Mouse (Mus musculus) embryonic fibroblast, embryonic 13.5 days (primary cell): Measurements from ENCODE around the gene Iffo1. TPM values are rescaled to one million over a fixed set of nuclear protein-coding genes. Genes with fewer than 3 reads are reported as not detected.

Source experiments
- H3K27ac ChIP-seq: 2 replicates; pipeline ENCODE4 v1.5.1; 2012; ENCODE audit warnings: low read length, control low read depth, inconsistent platforms; ENCODE audit not compliant: insufficient read depth
- H3K4me1 ChIP-seq: 2 replicates; pipeline ENCODE4 v1.6.1; 2011; ENCODE audit warnings: low read length; ENCODE audit not compliant: control insufficient read depth, insufficient read depth
- H3K4me3 ChIP-seq: 2 replicates; pipeline ENCODE4 v1.5.1; 2011; ENCODE audit warnings: mild to moderate bottlenecking, control low read depth, low read length; ENCODE audit not compliant: insufficient read depth
- CTCF ChIP-seq: IDR thresholded peaks from 2 replicates; pipeline ENCODE4 v1.5.1; 2011; ENCODE audit warnings: mild to moderate bottlenecking, control low read depth, low read length, moderate library complexity, borderline replicate concordance; ENCODE audit not compliant: insufficient read depth
- POLR2A ChIP-seq: IDR thresholded peaks from 2 replicates; pipeline ENCODE4 v1.6.1; 2011; ENCODE audit warnings: low read depth, mild to moderate bottlenecking, control low read depth, low read length, moderate library complexity
- polyA plus RNA-seq: library from polyadenylated mRNA; stranded (reverse); fragments of >200 nt; gene quantifications from 2 replicates; pipeline ENCODE4 v1.2.4, GENCODE M21; 2011; ENCODE audit warnings: low read depth; ENCODE audit not compliant: missing spikeins, insufficient read length

Gene Iffo1
- polyA plus RNA-seq, result 10.4 and 12.0 TPM in 2 replicates

DNA sequence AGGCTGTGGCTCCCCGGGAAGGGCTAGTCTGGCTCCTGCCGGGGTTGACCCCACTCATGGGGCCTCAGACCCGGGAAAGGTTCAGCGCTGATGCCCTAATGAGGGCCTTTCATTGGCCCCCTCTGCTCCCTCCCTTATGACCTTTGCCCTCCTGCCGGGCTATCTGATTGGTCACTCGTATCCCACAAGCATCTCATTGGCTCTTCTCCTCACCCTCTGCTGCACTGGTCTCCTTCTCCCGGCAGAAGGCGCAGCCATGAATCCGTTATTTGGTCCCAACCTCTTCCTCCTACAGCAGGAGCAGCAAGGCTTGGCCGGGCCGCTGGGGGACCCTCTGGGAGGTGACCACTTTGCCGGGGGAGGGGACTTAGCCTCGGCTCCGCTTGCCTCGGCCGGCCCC lies at the start of gene Iffo1:
Gene Iffo1, plus strand, starts transcription at position 241 of the 400 bp plus-strand sequence.
- H3K4me1 ChIP-seq, result peaks cover 5% of the 10 kb centered on the region; the same call in 1 of the 2 replicates
- H3K4me3 ChIP-seq, result peak within 1 kb of the TSS; percentile 57
- peak within 1 kb of the TSS; percentile 36 for H3K27ac ChIP-seq
- TF ChIP-seq POLR2A, result peak; percentile 83
- TF ChIP-seq CTCF, result peak; percentile 23; the same call in 1 of the 2 replicates

DNA sequence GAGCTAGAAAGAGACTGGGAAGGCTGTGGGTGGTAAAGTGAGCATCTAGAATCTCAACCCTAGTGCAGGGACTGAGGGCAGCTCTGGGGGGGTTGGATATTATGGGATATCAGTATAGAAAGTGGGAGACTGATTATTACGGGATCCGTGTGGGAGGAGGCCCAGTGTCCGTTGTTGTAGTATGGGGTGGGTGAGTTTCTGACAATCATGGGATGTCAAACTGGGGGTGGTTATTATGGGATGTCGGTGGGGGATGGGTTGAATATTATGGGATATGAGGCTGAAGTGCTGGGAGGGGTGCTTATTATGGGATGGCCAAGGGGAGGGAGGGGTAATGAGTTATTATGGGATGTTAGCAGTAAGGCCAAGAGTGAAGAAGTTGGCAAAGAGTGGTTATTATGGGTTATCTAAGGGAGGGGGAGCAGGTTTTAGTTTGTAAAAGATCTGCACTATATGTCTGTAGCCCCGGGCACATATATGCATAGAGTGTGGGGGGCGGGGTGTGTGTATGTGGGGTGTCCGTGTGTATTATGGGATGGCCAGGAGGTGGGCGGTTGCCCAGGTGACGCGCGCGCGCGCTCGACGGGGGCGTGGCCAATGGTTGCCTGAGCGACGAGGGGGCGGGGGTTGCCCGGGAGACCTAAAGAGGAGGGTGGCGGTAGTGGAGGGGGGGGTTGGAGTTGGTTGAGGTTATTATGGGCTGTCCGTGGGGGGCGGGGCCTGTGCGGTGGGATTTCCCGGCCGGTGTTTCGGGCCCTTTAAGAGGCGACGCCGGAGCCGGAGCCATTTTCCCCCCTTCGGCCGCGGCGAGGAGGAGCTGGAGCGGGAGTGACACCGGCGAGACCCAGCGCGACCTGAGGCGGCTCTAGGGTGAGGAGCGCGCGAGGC lies 49.4 kb upstream of the Iffo1 start, which contains the start of gene Chd4:
Gene Chd4, plus strand, starts transcription at position 591 of the 888 bp plus-strand sequence.
- peak; percentile 92 for TF ChIP-seq POLR2A
- no peak for TF ChIP-seq CTCF
- peaks cover 12% of the 10 kb centered on the region for H3K4me1 ChIP-seq
- H3K27ac ChIP-seq, result peak within 1 kb of the TSS; percentile 86
- H3K4me3 ChIP-seq, result peak within 1 kb of the TSS; percentile 99

DNA sequence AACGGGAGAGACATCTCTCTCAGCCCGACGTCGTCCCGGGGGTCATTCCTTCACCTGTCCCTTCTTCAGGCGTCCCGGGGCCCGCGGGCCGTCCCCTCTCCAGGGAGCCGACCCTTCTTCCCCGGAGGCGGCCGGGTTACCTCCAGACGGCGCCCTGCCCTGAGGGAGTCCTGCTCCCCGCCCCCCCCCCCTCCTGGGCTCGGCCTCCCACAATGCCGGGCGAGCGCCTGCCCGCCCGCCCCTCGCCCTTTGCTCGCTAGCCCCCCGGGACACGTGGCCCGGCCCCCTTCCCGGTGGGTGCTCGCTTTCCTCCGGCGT lies 48.8 kb upstream of the Iffo1 start:
- TF ChIP-seq POLR2A (no peak), CTCF (no peak)
- Histone ChIP-seq H3K27ac (peak overlapping the region; percentile 86), H3K4me1 (peaks cover 12% of the 10 kb centered on the region), H3K4me3 (peak overlapping the region; percentile 99)

DNA sequence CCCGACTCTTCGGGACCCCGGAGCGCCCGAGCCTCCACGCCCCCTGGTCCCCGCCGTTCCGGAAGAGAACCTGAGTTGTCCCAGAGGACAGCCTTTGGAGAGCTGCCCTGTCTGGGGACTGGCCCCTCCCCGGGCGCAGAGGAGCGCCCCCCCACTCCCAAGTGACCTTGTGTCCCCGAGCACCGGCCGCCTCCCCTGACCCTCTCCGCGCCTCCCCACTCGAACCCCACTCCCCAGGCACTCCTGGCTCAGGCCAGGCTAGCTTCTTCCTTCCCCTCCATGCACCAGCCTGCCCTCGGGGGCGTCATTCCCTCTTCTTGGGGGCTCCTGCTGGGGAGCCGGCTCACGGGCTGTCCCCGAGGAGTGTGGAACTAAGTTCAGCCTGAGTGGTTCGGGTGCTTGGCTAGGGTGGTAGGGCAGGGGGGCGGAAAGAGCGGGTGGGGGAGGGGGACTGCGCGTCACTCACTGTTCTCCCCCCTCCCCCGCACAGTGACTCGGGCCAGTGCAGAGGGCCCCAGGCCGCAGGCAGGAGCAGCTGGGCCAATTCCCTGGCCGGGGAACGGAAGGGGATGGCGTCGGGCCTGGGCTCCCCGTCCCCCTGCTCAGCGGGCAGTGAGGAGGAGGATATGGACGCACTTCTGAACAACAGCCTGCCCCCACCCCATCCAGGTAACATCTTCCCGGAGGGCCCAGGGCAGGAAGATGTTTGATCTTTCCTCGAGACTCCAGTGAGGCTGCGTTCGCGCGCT lies 48.3 kb upstream of the Iffo1 start:
- peaks cover 12% of the 10 kb centered on the region for H3K4me1 ChIP-seq
- TF ChIP-seq POLR2A, result peak; percentile 46; the same call in 1 of the 2 replicates
- TF ChIP-seq CTCF, result no peak
- peak overlapping the region; percentile 99 for H3K4me3 ChIP-seq
- no peak overlapping the region for H3K27ac ChIP-seq

DNA sequence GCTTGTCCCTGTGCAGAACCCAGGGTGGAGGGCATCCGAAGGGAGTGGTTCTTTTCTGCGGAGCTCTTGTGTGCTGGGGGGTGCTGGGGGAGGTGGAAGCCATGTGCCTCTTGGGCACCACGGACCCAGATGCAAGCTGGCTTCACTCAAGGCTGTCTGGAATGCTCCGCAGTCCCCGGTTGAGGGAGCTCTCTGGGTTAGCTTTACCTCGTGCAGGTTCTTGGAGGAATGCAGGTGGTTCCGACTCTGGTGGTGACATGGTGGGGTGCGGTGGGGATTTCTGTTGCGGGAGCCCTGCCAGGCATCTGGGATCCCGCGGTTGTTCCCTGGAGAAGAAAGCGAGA lies 47.7 kb upstream of the Iffo1 start:
- H3K27ac ChIP-seq, result no peak overlapping the region
- H3K4me3 ChIP-seq, result peak overlapping the region; percentile 99
- H3K4me1 ChIP-seq, result peaks cover 12% of the 10 kb centered on the region
- TF ChIP-seq POLR2A (no peak), CTCF (no peak)

DNA sequence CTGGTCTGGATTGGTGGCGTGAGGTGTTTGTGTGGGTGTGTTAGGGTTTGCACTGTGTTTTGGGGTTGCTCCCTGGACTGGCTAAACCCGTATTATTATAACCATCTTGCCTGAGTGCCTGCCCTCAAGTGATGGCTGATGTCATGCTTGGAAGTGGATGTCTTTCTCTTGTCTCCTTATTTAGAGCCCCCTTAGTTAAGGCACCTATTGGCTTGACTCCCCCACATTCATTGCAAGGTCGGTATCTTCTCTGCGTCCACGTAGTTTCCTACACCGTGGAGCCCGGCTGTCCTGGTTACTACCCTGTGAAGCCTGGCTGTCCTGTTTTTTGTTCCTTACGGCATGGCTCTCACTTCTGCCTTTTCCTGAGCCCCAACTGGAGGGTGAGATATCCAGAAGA lies 47.1 kb upstream of the Iffo1 start:
- TF ChIP-seq POLR2A (no peak), CTCF (no peak)
- H3K4me3 ChIP-seq, result peak overlapping the region; percentile 99
- H3K27ac ChIP-seq, result no peak overlapping the region
- peaks cover 12% of the 10 kb centered on the region for H3K4me1 ChIP-seq

DNA sequence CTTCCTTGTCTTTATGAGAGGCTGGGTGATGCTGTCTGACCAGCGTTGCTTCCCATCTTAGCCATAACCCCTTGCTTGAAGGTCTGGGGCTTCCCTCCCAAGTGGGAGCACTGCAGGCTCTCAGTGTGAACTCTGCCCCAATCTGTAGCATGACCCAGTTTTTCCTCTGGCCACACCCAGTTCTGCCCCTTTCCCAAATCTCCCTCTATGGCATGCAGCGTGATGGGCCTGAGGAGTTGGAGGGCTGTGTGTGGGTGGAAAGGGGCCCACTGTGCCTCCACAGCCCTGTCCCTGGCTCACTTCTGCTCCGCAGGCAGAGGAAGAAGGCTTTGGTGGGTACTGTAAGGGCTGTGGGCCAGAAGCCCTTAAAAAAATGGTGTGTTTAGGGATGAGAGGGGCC lies 46.5 kb upstream of the Iffo1 start:
- peak overlapping the region; percentile 99 for H3K4me3 ChIP-seq
- TF ChIP-seq CTCF, result no peak
- no peak for TF ChIP-seq POLR2A
- peaks cover 12% of the 10 kb centered on the region for H3K4me1 ChIP-seq
- H3K27ac ChIP-seq, result no peak overlapping the region

DNA sequence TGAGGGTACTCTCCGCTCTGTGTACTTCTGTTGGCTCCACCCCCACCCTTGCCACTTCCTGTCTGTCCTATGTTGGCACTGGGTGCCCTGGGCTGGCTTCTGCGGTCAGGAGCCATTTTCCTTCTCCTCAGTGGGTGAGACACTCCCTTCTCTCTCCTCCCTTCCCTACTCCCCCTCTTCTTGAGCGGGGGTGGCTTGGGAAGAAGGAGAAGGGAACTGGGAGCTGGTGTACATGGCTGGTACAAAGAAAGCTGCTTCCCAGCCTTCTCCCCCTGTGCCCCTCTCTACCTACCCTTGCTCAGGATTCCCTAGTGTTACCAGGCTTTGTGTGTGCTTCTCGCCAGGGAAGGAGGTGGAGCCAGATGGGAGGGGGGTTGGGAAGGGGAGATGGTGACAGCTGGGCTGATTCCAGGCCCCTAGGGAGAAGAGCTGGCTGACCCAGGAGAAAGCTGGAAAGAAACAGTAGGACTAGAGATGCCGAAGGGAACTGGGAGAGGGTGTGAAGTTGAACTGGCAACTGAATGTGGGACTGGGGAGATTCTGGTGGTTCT lies 45.5 kb upstream of the Iffo1 start:
- Histone ChIP-seq H3K4me3 (no peak overlapping the region), H3K27ac (no peak overlapping the region)
- TF ChIP-seq CTCF, result no peak
- TF ChIP-seq POLR2A, result no peak

DNA sequence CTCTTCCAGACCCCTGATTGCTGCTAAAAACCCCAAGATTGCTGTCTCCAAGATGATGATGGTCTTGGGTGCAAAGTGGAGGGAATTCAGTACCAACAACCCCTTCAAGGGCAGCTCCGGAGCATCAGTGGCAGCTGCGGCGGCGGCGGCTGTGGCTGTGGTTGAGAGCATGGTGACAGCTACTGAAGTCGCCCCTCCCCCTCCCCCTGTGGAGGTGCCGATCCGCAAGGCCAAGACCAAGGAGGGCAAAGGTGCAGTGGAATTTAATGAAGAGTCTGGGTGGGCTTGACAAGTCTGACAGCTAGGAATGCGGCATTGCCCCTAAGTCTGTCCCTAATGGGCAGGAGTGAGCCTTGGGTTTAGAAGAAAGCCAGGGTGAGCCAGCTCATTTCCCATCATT lies 43.6 kb upstream of the Iffo1 start:
- peaks cover 12% of the 10 kb centered on the region for H3K4me1 ChIP-seq
- no peak overlapping the region for H3K27ac ChIP-seq
- H3K4me3 ChIP-seq, result no peak overlapping the region
- no peak for TF ChIP-seq POLR2A
- TF ChIP-seq CTCF, result no peak

More for the DNA sequence above, 45.5 kb upstream of the Iffo1 start:
- H3K4me1 ChIP-seq, result peaks cover 12% of the 10 kb centered on the region

DNA sequence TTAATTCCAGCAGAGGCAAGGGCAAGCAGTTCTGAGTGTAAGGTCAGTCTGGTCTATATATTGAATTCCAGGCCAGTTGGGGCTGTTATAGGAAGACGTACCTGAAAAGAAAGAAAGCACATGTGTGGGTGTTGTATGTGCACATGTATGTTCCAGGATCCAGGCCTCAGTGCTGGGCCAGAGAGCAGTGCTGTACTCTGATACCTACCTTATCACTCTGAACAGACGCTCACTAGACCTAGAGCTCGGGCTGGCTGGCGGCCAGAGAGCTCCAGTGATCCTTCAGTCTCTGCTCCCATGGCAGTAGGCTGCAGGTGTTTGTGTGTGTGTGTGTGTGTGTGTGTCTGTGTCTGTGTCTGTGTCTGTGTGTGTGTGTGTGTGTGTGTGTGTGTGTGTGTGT lies 40.8 kb upstream of the Iffo1 start:
- Histone ChIP-seq H3K4me3 (no peak overlapping the region), H3K4me1 (peaks cover 4% of the 10 kb centered on the region; the same call in 1 of the 2 replicates), H3K27ac (no peak overlapping the region)
- TF ChIP-seq POLR2A, result no peak
- no peak for TF ChIP-seq CTCF
